In genomic region chr3:105674595-105675218, GRCm38 (mm10) we compare ENCODE assay signal across 8 mouse cellular contexts. TPM values are rescaled to one million over a fixed set of nuclear protein-coding genes. Genes with fewer than 3 reads are reported as not detected.
DNase-seq lines count a peak whose midpoint lies in the region; ATAC-seq lines count a peak whose summit lies in the region.

No protein-coding gene starts in this region.

- H3K4me2 ChIP-seq in forebrain, embryonic 13.5 days: no peak overlapping the region
- no peak overlapping the region for H3K4me2 ChIP-seq in hindbrain, embryonic 14.5 days (replicated peaks)

- no peak overlapping the region for H3K9ac ChIP-seq in forebrain, embryonic 13.5 days
- no peak overlapping the region for H3K9ac ChIP-seq in hindbrain, embryonic 14.5 days

- H3K4me3 ChIP-seq in forebrain, embryonic 13.5 days: no peak overlapping the region
- H3K4me3 ChIP-seq in hindbrain, embryonic 14.5 days (replicated peaks; ENCODE audit: low read length): no peak overlapping the region

- H3K36me3 ChIP-seq in forebrain, embryonic 13.5 days (ENCODE audit: poor library complexity, severe bottlenecking): peaks cover 31% of the 10 kb centered on the region
- H3K36me3 ChIP-seq in hindbrain, embryonic 14.5 days (replicated peaks; ENCODE audit: control insufficient read depth, insufficient read depth): peaks cover 38% of the 10 kb centered on the region

- 18% methylated on average over 7 of the region's 7 CpGs for WGBS in forebrain, embryonic 13.5 days
- 19% methylated on average over 7 of the region's 7 CpGs for WGBS in hindbrain, embryonic 14.5 days

- peaks cover 6% of the 10 kb centered on the region; the same call in 1 of the 2 replicates for H3K4me1 ChIP-seq in forebrain, embryonic 13.5 days
- no peaks in the 10 kb centered on the region for H3K4me1 ChIP-seq in hindbrain, embryonic 14.5 days (replicated peaks; ENCODE audit: control insufficient read depth, insufficient read depth, low read length)

- H3K27me3 ChIP-seq in forebrain, embryonic 13.5 days: no peaks in the 10 kb centered on the region
- H3K27me3 ChIP-seq in hindbrain, embryonic 14.5 days (ENCODE audit: control insufficient read depth, insufficient read depth, low read length): no peaks in the 10 kb centered on the region

- peak; percentile 89 for ATAC-seq in forebrain, embryonic 13.5 days
- peak; percentile 86 for ATAC-seq in hindbrain, embryonic 14.5 days (ENCODE audit: low FRiP score)

- peak; percentile 81 for DNase-seq in MN1 (ENCODE audit: low spot score)
- DNase-seq in c-Kit-positive CD71-positive TER-119-positive erythroid progenitor cells, embryonic 14.5 days (ENCODE audit: low spot score): peak; percentile 76
- peak; percentile 93 for DNase-seq in hindbrain, embryonic 14.5 days (ENCODE audit: low spot score)
- peak; percentile 77 for DNase-seq in layer of hippocampus, adult 9-11 months
- peak; percentile 79 for DNase-seq in lung, postnatal 14 days
- peak; percentile 78 for DNase-seq in retina, postnatal 7 days (ENCODE audit: low read depth, low spot score)
- peak; percentile 66 for DNase-seq in yolk sac, embryonic 10.5 days (ENCODE audit: low spot score)

- H3K27ac ChIP-seq in forebrain, embryonic 13.5 days: no peak overlapping the region
- H3K27ac ChIP-seq in hindbrain, embryonic 14.5 days: no peak overlapping the region

- H3K9me3 ChIP-seq in forebrain, embryonic 13.5 days (replicated peaks): no peaks in the 10 kb centered on the region
- no peaks in the 10 kb centered on the region for H3K9me3 ChIP-seq in hindbrain, embryonic 14.5 days (ENCODE audit: control insufficient read depth, low read length)

RNA-seq across cellular contexts. Expression of gene Ddx20, which starts 12.7 kb away (rescaled TPM):
- polyA plus RNA-seq in forebrain, embryonic 13.5 days (2015; fragmentation: Nextera tagmentation; extraction: Ambion mirVana): 36.2 and 38.3 TPM in 2 replicates
- polyA plus RNA-seq in hindbrain, embryonic 14.5 days (2014; fragmentation: Nextera tagmentation; extraction: Ambion mirVana): 21.6 and 23.1 TPM in 2 replicates

RNA-seq across cellular contexts. Expression of gene Inka2, which starts 29.7 kb away (rescaled TPM):
- 2.5 and 3.6 TPM in 2 replicates for polyA plus RNA-seq in forebrain, embryonic 13.5 days (2015; fragmentation: Nextera tagmentation; extraction: Ambion mirVana)
- polyA plus RNA-seq in hindbrain, embryonic 14.5 days (2014; fragmentation: Nextera tagmentation; extraction: Ambion mirVana): 4.6 and 5.5 TPM in 2 replicates
